Mouse (Mus musculus) midbrain, embryonic 15.5 days (tissue): Measurements from ENCODE around the gene Slc35b2. TPM values are rescaled to one million over a fixed set of nuclear protein-coding genes. Genes with fewer than 3 reads are reported as not detected.
A peak's percentile ranks its signal among the peaks of the same experiment; 100 is the strongest.

Source experiments
- ATAC-seq: fragments of 200-750 bp; cut with Nextera tagmentation; replicated peaks from 2 replicates; pipeline ENCODE4 v1.8.0; 2017; ENCODE audit warnings: moderate TSS enrichment
- H3K27ac ChIP-seq: fragments of 300-500 bp; sonication (generic); 2 replicates; pipeline ENCODE4 v1.5.1; 2015; ENCODE audit warnings: mild to moderate bottlenecking, inconsistent platforms
- H3K27me3 ChIP-seq: fragments of 300-500 bp; sonication (generic); replicated peaks from 2 replicates; pipeline ENCODE4 v1.6.1; 2015; ENCODE audit warnings: inconsistent platforms
- H3K36me3 ChIP-seq: fragments of 300-500 bp; sonication (generic); replicated peaks from 2 replicates; pipeline ENCODE4 v1.6.1; 2015; ENCODE audit warnings: inconsistent platforms
- H3K4me1 ChIP-seq: fragments of 300-500 bp; sonication (generic); 2 replicates; pipeline ENCODE4 v1.6.1; 2015; ENCODE audit warnings: inconsistent platforms
- H3K4me2 ChIP-seq: fragments of 300-500 bp; sonication (generic); 2 replicates; pipeline ENCODE4 v1.6.1; 2015; ENCODE audit warnings: inconsistent platforms, mild to moderate bottlenecking, moderate library complexity
- H3K4me3 ChIP-seq: fragments of 300-500 bp; sonication (generic); 2 replicates; pipeline ENCODE4 v1.5.1; 2015; ENCODE audit warnings: mild to moderate bottlenecking, inconsistent platforms
- H3K9ac ChIP-seq: fragments of 300-500 bp; sonication (generic); 2 replicates; pipeline ENCODE4 v1.6.1; 2015; ENCODE audit warnings: mild to moderate bottlenecking, inconsistent platforms
- H3K9me3 ChIP-seq: fragments of 300-500 bp; sonication (generic); 2 replicates; pipeline ENCODE4 v1.6.1; 2016; ENCODE audit warnings: inconsistent platforms
- WGBS: fragments of 180-500 bp; shearing (Covaris S2); methylation state at CpG from one replicate; pipeline ENCODE4 v1.1.7; 2015; ENCODE audit warnings: mixed read lengths; 5-methylcytosine and 5-hydroxymethylcytosine counted together
- polyA plus RNA-seq: library from polyadenylated mRNA; unstranded; fragments of >200 nt; fragmentation: Nextera tagmentation; extraction: Ambion mirVana; gene quantifications from 2 replicates; pipeline ENCODE4 v1.2.1, GENCODE M21; 2015

Slc35b2 gene
- 85.5 and 93.4 TPM in 2 replicates for polyA plus RNA-seq

DNA sequence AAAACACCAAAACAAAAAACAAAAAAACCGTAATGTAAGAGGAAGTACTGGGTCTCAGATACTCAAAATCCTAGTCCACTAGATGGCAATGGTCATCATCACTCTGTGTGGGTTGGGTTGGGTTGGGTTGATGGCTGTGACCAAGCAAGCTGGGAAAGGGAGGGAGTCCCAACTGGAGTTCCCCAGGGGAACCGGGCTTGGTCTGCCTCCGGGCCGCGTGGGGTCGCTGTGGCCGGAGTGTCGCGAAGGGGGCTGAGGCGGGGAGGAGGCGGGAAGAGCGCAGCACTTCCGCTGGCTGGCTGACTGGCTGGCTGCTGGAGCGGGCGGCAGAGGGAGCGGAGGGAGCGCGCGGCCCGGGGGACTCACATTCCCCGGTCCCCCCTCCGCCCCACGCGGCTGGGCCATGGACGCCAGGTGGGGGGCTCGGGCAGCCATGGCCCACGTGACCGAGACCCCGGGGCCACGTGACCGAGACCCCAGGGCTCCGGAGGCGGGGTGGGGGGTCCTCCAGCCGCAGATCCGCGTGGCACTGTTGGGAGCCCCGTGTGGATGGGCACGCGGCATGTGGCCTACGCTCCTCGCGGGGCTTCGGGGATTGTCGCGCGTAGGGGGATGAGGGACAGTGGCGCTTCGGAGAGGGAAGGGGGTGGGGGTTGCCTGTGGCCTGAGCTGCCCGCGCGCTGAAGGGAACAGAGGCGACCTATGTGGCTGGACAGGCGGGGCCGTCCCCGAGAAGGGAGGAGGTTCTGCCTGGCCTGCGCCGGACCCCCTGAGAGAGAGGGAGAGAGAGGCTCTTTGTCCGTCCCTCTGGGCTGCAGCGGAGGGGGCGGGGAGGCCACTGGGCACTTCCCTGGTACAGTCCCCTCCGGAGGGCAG, at the start of gene Slc35b2:
Gene Slc35b2 (plus strand): TSS at position 220 of the 876 bp plus-strand sequence.
- peak; percentile 89 for ATAC-seq
- Histone ChIP-seq H3K36me3 (peaks cover 28% of the 10 kb centered on the region), H3K9me3 (no peaks in the 10 kb centered on the region), H3K4me1 (peaks cover 28% of the 10 kb centered on the region), H3K27ac (peak within 1 kb of the TSS; percentile 87), H3K9ac (peak within 1 kb of the TSS; percentile 77), H3K27me3 (no peaks in the 10 kb centered on the region), H3K4me3 (peak within 1 kb of the TSS; percentile 89), H3K4me2 (peak within 1 kb of the TSS; percentile 93)
- WGBS = under 1% methylated on average over 61 of the region's 61 CpGs

DNA sequence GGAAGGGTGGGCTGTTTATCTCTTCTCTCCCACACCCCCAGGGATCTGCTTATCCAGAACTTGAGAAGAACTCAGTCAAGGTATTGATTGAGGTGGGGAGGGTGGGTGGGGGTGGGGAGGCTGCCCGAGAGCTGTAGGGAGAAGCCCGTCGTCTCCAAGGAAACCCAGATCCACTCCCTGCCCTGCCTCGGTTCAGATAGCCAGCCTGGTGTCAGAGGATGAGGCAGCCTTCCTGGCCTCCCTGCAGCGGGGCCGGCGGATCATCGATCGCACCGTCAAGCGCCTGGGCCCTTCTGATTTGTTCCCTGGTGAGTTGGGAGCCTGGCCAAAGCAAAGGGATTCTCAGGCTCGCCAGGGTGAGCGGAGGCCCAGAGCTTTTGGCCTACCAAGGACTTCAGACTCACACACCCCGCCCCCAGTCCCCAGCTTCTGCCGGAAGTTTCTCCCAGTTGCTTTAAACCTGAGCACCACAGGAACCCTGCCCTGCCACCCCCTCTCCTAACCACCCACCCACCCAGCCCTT, 48.4 kb upstream of the Slc35b2 start:
- 48% methylated on average over 15 of the region's 15 CpGs for whole genome bisulfite sequencing
- H3K36me3 ChIP-seq = no peaks in the 10 kb centered on the region
- H3K4me1 ChIP-seq = no peaks in the 10 kb centered on the region; the same call in 1 of the 2 replicates
- no peak overlapping the region for H3K4me3 ChIP-seq
- no peak overlapping the region for H3K4me2 ChIP-seq
- no peak overlapping the region for H3K27ac ChIP-seq
- H3K9ac ChIP-seq = no peak overlapping the region
- ATAC-seq = no peak
- no peaks in the 10 kb centered on the region for H3K9me3 ChIP-seq
- no peaks in the 10 kb centered on the region for H3K27me3 ChIP-seq

DNA sequence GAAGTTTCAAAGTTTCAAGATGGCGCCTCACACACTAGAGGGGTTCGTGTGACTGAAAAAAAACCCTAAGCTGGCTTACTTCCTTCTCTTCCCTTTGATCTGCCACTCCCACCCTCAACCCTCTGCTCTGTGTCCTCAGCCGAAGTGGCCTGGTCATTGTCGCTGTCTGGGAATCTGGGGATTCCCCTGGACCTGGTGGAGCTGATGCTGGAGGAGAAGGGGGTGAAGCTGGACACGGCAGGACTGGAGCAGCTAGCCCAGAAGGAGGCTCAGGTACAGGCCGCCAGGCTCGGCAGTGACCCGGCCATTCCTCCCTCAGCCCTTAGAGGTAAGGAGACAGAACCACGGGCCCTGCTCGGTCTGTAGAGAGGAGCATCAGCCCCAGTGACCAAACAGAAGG, 47.9 kb upstream of the Slc35b2 start:
- H3K36me3 ChIP-seq = no peaks in the 10 kb centered on the region
- H3K9ac ChIP-seq = no peak overlapping the region
- H3K4me2 ChIP-seq = no peak overlapping the region
- no peak for ATAC-seq
- 83% methylated on average over 10 of the region's 10 CpGs for WGBS
- H3K27me3 ChIP-seq = no peaks in the 10 kb centered on the region
- H3K4me3 ChIP-seq = no peak overlapping the region
- no peaks in the 10 kb centered on the region for H3K9me3 ChIP-seq
- H3K4me1 ChIP-seq = no peaks in the 10 kb centered on the region; the same call in 1 of the 2 replicates
- no peak overlapping the region for H3K27ac ChIP-seq

DNA sequence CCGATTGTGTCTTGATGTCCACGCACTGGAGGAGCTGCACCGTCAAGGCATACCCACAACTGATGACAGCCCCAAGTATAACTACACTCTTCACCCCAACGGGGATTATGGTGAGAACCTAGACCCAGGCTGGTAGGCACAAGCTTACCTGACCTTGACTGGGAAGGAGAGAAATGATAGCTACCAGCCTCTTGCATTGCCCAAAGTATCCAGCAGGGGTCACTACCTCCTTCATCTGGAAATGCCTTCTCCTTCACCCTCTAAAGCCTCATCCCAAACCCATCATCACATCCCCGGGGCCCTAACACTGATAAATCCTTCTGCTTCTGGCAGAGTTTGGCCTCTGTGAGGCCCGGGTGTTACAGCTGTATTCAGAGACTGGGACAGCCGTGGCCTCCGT, 47.2 kb upstream of the Slc35b2 start:
- Histone ChIP-seq H3K4me3 (no peak overlapping the region), H3K27ac (no peak overlapping the region), H3K4me1 (no peaks in the 10 kb centered on the region; the same call in 1 of the 2 replicates), H3K27me3 (no peaks in the 10 kb centered on the region), H3K4me2 (no peak overlapping the region), H3K9me3 (no peaks in the 10 kb centered on the region), H3K9ac (peak overlapping the region; percentile 8; the same call in 1 of the 2 replicates), H3K36me3 (no peaks in the 10 kb centered on the region)
- WGBS = 50% methylated on average over 8 of the region's 8 CpGs
- ATAC-seq = peak; percentile 28

DNA sequence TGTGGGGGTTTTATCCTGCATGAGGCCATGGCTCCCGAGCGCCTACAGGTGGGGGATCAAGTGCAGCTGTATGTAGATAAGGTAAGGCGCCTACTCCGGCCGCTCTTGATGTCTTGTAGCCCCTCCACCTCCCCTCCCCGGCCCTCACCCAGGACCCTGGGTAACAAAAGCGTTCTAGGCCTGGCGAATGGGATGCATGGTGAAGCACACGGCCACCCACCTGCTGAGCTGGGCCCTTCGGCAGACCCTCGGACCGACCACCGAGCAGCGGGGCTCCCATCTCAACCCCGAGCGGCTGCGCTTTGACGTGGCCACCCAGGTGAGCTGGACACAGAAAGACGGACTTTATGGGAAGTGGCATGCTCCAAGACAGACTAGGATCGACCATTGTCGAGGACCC, 46.5 kb upstream of the Slc35b2 start:
- peak; percentile 2; the same call in 1 of the 2 replicates for ATAC-seq

DNA sequence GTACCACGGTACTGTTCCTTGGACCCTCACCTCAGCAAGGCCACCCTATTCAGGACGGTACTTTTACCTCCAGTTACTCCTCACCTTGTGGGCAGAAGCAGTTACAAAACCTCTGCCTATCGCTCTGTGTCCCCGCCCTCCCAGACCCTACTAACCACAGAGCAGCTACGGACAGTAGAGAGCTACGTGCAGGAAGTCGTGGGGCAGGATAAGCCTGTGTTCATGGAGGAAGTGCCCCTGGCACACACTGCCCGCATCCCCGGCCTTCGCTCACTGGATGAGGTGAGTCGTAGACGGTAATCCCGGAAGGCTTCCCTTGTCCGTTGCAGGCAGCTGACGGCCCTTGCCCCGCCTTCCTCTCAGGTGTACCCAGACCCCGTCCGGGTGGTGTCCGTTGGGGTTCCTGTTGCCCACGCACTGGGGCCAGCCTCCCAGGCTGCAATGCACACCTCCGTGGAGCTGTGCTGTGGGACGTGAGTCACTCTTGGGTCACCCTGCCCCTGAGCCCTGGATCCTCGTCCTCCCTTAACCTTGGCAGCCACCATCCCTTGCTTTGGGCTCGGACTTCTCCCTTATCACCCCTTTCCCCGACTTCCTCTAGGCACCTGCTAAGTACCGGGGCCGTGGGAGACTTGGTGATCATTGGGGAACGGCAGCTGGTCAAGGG, 46.0 kb upstream of the Slc35b2 start:
- Histone ChIP-seq H3K4me1 (peaks cover 4% of the 10 kb centered on the region), H3K4me3 (no peak overlapping the region), H3K27ac (no peak overlapping the region), H3K36me3 (no peaks in the 10 kb centered on the region), H3K9me3 (no peaks in the 10 kb centered on the region), H3K9ac (no peak overlapping the region), H3K4me2 (no peak overlapping the region), H3K27me3 (no peaks in the 10 kb centered on the region)
- ATAC-seq = no peak
- WGBS = 95% methylated on average over 28 of the region's 28 CpGs

More for the DNA sequence above, 46.5 kb upstream of the Slc35b2 start:
- Histone ChIP-seq H3K4me2 (no peak overlapping the region), H3K9me3 (no peaks in the 10 kb centered on the region), H3K27me3 (no peaks in the 10 kb centered on the region), H3K9ac (no peak overlapping the region), H3K4me3 (no peak overlapping the region), H3K4me1 (no peaks in the 10 kb centered on the region; the same call in 1 of the 2 replicates), H3K36me3 (no peaks in the 10 kb centered on the region), H3K27ac (no peak overlapping the region)
- WGBS = 90% methylated on average over 21 of the region's 21 CpGs

DNA sequence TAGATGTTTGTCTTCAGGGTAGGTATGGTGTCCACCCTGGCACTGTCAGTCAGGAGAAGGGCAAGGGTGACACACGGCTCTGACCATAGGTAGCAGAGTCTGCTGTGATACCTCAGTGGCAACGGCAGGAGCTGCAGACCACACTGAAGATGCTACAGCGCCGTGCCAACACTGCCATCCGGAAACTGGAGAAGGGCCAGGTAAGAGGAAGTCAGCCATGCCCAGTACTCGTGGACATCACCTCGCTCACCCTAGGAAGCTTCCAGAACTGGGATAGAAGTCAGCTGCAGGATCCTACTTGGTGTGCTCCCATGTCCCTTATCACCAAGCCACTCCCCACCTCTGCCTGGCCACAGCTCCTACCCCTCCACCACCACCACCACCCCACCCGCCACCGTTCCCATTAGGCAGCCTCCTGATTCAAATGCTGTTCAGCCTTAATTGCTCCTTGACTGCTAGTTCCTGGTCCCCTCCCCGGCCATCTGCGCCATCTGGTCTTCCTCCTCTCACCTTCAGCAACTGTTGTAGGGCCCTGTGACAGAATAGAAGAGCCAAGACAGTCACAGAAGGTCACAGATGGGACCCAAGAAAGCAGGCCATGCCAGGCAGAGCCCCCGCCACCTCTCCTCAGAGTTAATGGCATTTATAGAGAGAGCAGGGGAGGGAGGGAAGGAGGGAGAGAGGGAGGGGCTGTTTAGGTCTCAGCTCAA, 44.8 kb upstream of the Slc35b2 start:
- peaks cover 8% of the 10 kb centered on the region for H3K4me1 ChIP-seq
- no peak for ATAC-seq
- H3K9ac ChIP-seq = no peak overlapping the region
- H3K27ac ChIP-seq = no peak overlapping the region
- WGBS = 82% methylated on average over 12 of the region's 12 CpGs
- no peaks in the 10 kb centered on the region for H3K9me3 ChIP-seq
- H3K36me3 ChIP-seq = no peaks in the 10 kb centered on the region
- H3K4me2 ChIP-seq = no peak overlapping the region
- no peaks in the 10 kb centered on the region for H3K27me3 ChIP-seq
- H3K4me3 ChIP-seq = no peak overlapping the region

DNA sequence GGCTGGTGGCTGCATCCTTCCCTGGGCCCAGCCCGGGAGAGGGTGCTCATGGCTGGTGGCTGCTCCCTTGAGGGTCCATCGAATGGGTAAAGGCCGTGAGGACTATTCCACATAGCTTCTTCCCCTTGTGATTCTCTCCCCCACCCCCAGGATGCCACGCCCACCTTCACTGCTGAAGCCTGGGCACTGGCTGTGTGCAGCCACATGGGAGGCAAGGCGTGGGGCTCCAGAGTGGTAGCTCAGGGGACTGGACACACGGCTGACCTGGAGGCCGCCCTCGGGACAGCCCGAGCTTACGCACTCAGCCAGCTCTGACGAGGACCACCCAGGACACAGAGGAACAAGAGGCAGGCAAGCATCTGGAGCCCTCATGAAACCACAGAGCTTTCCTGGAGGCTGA, 43.5 kb upstream of the Slc35b2 start:
- Histone ChIP-seq H3K4me1 (peaks cover 8% of the 10 kb centered on the region), H3K36me3 (no peaks in the 10 kb centered on the region), H3K27ac (no peak overlapping the region), H3K27me3 (peaks cover 3% of the 10 kb centered on the region; the same call in 1 of the 2 replicates), H3K9ac (no peak overlapping the region), H3K9me3 (no peaks in the 10 kb centered on the region), H3K4me3 (no peak overlapping the region), H3K4me2 (no peak overlapping the region)
- 86% methylated on average over 11 of the region's 11 CpGs for WGBS
- no peak for ATAC-seq

DNA sequence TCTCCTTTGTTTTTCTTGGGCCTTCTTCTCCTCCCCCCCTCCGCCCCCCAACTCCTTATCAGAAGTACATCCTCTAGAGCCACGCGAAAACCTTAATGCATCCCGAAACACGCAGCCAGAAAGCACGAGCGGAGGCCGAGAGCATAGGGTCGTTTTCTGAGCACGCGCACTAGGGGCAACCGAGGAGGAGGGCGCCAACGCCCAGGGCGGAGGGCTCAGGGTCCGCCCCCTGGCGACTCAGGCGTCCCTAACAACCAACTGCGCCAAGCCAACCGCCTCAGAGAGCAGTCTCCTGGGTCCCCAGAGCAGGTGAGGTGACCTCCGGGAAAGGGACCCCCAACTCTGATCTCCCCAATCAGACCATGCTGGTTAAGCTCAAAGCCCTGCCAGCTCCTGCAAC, 40.4 kb upstream of the Slc35b2 start, which contains the start of gene Tcte1:
Gene Tcte1 (plus strand): TSS at position 172 of the 400 bp plus-strand sequence.
- 0% methylated on average over 21 of the region's 21 CpGs for WGBS
- peak within 1 kb of the TSS; percentile 38 for H3K4me3 ChIP-seq
- no peak within 1 kb of the TSS for H3K27ac ChIP-seq

DNA sequence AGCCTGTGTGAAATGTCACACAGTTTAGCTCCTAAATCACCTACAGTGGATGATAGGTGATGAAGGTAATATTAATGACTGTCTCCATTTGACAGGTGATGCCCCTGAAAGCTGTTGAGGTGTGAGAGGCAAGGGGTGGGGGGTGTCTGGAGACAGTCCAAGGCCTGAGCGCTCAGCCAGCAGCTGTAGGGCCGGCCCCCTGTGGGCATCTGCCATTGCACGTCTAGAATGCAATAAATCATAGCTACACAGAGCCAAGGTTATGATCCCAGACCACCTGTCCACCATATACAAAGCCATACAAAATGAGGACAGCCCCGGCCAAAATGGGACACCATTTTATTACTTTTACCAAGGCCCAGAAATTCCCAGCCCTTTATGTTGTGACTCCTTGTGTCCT, 38.7 kb upstream of the Slc35b2 start:
- ATAC-seq = no peak
- peaks cover 12% of the 10 kb centered on the region; the same call in 1 of the 2 replicates for H3K27me3 ChIP-seq
- H3K4me2 ChIP-seq = no peak overlapping the region
- H3K27ac ChIP-seq = no peak overlapping the region
- no peak overlapping the region for H3K4me3 ChIP-seq
- no peak overlapping the region for H3K9ac ChIP-seq
- H3K36me3 ChIP-seq = no peaks in the 10 kb centered on the region
- H3K9me3 ChIP-seq = no peaks in the 10 kb centered on the region
- WGBS = 81% methylated on average over 4 of the region's 4 CpGs
- H3K4me1 ChIP-seq = peaks cover 8% of the 10 kb centered on the region

More for the DNA sequence above, 40.4 kb upstream of the Slc35b2 start, which contains the start of gene Tcte1:
- H3K36me3 ChIP-seq = no peaks in the 10 kb centered on the region
- H3K9ac ChIP-seq = peak within 1 kb of the TSS; percentile 44
- peak within 1 kb of the TSS; percentile 74 for H3K4me2 ChIP-seq
- ATAC-seq = peak; percentile 79
- H3K27me3 ChIP-seq = peaks cover 9% of the 10 kb centered on the region; the same call in 1 of the 2 replicates
- H3K9me3 ChIP-seq = no peaks in the 10 kb centered on the region
- H3K4me1 ChIP-seq = peaks cover 8% of the 10 kb centered on the region

DNA sequence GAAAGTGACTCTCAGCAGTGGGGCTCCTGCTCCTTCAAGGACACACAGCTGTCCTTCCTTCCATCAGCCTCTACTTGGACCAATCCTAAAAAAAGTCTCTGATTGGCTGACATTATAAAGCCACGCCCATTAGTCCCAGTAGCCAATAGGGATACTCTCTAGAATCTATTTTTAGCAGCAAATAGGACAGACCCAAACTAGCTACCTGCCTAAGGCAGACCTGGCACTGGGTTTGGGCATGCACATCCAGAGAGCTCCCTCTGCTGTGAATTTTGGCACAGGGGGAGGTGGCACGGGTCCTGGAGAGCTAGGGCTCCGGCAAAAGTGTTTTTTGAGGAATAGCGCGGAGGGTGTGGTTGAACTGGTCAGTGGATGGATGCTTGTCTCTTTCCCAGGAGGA, 37.1 kb upstream of the Slc35b2 start:
- WGBS = 20% methylated on average over 5 of the region's 5 CpGs
- peaks cover 8% of the 10 kb centered on the region for H3K4me1 ChIP-seq
- no peak overlapping the region for H3K4me3 ChIP-seq
- H3K27me3 ChIP-seq = peaks cover 15% of the 10 kb centered on the region; the same call in 1 of the 2 replicates
- H3K9ac ChIP-seq = no peak overlapping the region
- no peaks in the 10 kb centered on the region for H3K36me3 ChIP-seq
- H3K4me2 ChIP-seq = no peak overlapping the region
- no peaks in the 10 kb centered on the region for H3K9me3 ChIP-seq
- no peak for ATAC-seq
- H3K27ac ChIP-seq = no peak overlapping the region
